Mouse (Mus musculus) embryonic fibroblast, embryonic 13.5 days (primary cell): ENCODE data around the gene Uhmk1.

Experiments
- CTCF ChIP-seq: IDR thresholded peaks from 2 replicates; pipeline ENCODE4 v1.5.1; 2011; ENCODE audit warnings: mild to moderate bottlenecking, control low read depth, low read length, moderate library complexity, borderline replicate concordance; ENCODE audit not compliant: insufficient read depth
- POLR2A ChIP-seq: IDR thresholded peaks from 2 replicates; pipeline ENCODE4 v1.6.1; 2011; ENCODE audit warnings: low read depth, mild to moderate bottlenecking, control low read depth, low read length, moderate library complexity

DNA sequence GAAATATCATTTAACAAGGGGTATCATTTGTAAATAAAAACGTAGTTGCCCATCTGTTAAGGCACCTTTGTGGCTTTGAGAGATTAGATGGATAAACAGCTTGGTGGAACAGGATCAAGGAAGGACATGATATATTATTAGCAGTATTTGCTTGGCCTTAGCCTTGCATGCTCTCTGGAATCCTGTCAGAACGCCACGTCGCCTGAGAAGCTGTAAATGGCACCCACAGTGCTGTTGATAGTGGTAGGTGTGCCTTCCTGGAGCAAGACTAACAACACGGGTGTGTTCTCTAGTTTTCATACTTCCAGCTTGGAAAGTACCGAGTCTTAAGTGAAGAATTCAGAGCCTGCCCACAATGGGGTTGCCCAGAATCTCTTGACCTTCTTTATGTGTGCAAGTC, 39.3 kb downstream of the Uhmk1 start:
- TF ChIP-seq POLR2A (no peak), CTCF (no peak)
